Comparison of ENCODE assay signal across 8 mouse cellular contexts in genomic region chr9:80386492-80386891, GRCm38 (mm10).
DNase-seq lines count a peak whose midpoint lies in the region; ATAC-seq lines count a peak whose summit lies in the region.
"Had no signal": no experiment of that assay in that cellular context is flagged by ENCODE, and none has a peak within 500 bp of the region (broad histone marks: within the 10 kb centered on the region; RNA-seq: fewer than 3 reads in every experiment).

No protein-coding gene starts in this region.

- H3K27me3 ChIP-seq in kidney, embryonic 15.5 days: no peaks in the 10 kb centered on the region
- H3K27me3 ChIP-seq: heart, embryonic 13.5 days had no signal

- no peaks in the 10 kb centered on the region for H3K4me1 ChIP-seq in kidney, embryonic 15.5 days

- WGBS in kidney, embryonic 15.5 days: 32% methylated on average over 5 of the region's 5 CpGs

- H3K9me3 ChIP-seq in kidney, embryonic 15.5 days (replicated peaks): no peaks in the 10 kb centered on the region
- H3K9me3 ChIP-seq: heart, embryonic 13.5 days had no signal

- 0 out of 2 replicates have a peak, but pooled peaks have one; percentile 53 for ATAC-seq in kidney, embryonic 15.5 days (replicated peaks; ENCODE audit: low FRiP score)
- peak; percentile 35 to 38; a peak in 1 of 4 replicates for ATAC-seq in hematopoietic stem cell, adult 5-6 weeks (replicated peaks in 1 of 2; ENCODE audit: insufficient read depth in 1 of 2, low FRiP score in 2 of 2, low TSS enrichment in 1 of 2, low read depth in 1 of 2, poor library complexity in 2 of 2, severe bottlenecking in 2 of 2)

- H3K4me3 ChIP-seq in kidney, embryonic 15.5 days (replicated peaks): no peak overlapping the region
- H3K4me3 ChIP-seq: heart, embryonic 13.5 days had no signal

- no peak overlapping the region for H3K9ac ChIP-seq in kidney, embryonic 15.5 days
- H3K9ac ChIP-seq: heart, embryonic 13.5 days had no signal

- DNase-seq in kidney, adult 18-20 months: no peak
- DNase-seq in right cerebral cortex, adult 18-20 months: peak; percentile 3
- no peak for DNase-seq in right cerebral cortex, postnatal 4 days
- peak; percentile 69 for DNase-seq in retina, postnatal 1 day
- DNase-seq in urinary bladder, postnatal 4 days (ENCODE audit: low spot score in 2 of 2): no peak

- no peaks in the 10 kb centered on the region for H3K36me3 ChIP-seq in kidney, embryonic 15.5 days
- H3K36me3 ChIP-seq: heart, embryonic 13.5 days had no signal

- no peak overlapping the region for H3K4me2 ChIP-seq in kidney, embryonic 15.5 days
- H3K4me2 ChIP-seq: heart, embryonic 13.5 days had no signal

- H3K27ac ChIP-seq in kidney, embryonic 15.5 days: no peak overlapping the region
- H3K27ac ChIP-seq: heart, embryonic 13.5 days had no signal

Comparison
In these comparisons a context has a peak if more than half of its experiments do, and no peak if none do; other contexts are left out.
1. DNase-seq: peak in right cerebral cortex, adult 18-20 months (single experiment) and retina, postnatal 1 day (single experiment); none in kidney, adult 18-20 months (single experiment), right cerebral cortex, postnatal 4 days (single experiment) and urinary bladder, postnatal 4 days (0 of 2).